Mouse (Mus musculus): ENCODE results near the gene Sft2d1.

Sft2d1 gene

GRCm38 (mm10) chr17:8310838-8311614, at the start of gene Sft2d1:
Gene Sft2d1, plus strand, starts transcription at chr17:8311102.
- DNase-seq = peak; percentile 96

GRCm38 (mm10) chr17:8264638-8265037, 46.3 kb upstream of the Sft2d1 start:
- DNase-seq = peak; percentile 60

GRCm38 (mm10) chr17:8272054-8272749, 38.7 kb upstream of the Sft2d1 start:
- no peak for DNase-seq

GRCm38 (mm10) chr17:8272951-8273350, 38.0 kb upstream of the Sft2d1 start:
- no peak for DNase-seq

DNA sequence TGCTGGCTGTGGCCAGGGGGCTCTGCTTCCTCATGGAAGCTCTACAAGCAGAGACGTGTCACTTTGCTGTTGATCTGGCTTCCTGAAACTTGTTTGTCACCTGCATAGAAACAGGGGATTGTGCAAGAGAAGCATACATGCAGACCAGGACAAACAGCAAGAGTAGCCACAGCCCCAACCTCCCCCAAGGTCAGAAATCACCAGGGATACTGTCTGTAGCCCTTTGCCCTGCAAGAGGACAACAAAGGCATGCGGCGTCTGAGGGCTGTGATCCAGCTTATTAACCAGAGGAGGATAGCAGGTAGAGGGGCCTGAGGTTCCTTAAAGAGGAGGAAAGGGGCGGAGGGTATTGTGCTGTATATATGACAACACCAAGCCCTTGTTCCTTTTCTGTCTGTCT, 34.8 kb upstream of the Sft2d1 start:
- peak; percentile 78 for DNase-seq

DNA sequence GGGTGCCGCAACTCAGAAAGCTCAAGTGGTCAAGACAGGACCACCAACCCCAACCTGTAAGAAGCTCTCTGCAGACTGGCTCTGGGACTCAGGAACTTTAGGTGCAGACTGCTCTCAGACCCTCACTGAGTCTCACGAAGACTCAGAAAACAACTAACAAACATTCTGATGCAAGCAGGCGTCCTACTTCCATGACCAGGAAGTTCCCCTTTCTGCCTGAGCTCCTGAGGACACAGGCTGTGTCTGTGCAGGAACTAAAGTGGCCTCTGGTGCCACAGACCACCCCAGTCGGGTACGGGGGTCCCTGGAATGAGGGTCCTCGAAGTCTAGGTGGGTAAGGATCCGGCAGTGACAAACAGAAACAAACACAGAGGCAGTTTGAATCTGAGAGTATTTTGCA, 34.2 kb upstream of the Sft2d1 start:
- no peak for DNase-seq

- no peak for DNase-seq
These were observed 33.6 kb upstream of the Sft2d1 start for GRCm38 (mm10) chr17:8277266-8277665.

GRCm38 (mm10) chr17:8278356-8278755, 32.5 kb upstream of the Sft2d1 start:
- DNase-seq = peak; percentile 32

DNA sequence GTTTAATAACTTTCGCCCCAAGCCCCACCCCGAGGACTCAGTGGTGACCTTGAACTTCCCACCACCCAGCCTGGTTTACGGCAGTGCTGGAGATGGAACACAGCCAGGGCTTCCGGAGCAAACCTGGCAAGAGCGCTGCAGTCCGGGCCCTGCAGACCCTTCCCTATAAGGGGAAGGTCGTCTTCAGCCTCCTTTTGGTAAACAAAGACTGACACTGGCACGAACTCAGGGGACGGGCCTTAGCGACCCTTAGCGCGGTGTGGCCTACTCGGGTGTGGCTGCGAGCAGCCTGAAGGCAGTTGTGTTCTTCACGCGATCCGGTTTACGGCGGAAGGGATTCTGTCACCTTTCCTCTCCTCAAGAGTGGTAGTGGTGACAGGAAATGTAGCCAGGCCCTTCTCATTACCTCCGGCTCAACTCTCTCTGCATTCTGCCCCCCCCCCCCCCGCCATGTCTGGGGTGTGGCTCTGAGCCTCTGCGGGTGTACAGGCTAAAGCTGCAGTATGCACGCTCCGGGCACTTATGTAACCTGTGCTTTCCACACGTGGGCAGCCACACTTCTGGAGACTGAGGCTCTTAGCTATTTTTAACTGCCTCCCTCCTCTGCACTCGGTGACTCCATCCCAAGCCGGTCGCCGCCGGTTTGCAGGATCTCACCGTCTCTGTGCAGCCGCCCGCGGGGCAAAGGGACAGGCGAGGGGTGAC, 27.9 kb upstream of the Sft2d1 start, which contains the start of gene Mpc1:
TSS of gene Mpc1 (plus strand) at position 84 of the 705 bp plus-strand sequence.
- DNase-seq = peak; percentile 97

GRCm38 (mm10) chr17:8283526-8284253, 27.2 kb upstream of the Sft2d1 start:
- DNase-seq = peak; percentile 97

GRCm38 (mm10) chr17:8284254-8284661, 26.6 kb upstream of the Sft2d1 start:
- peak; percentile 62 for DNase-seq

- DNase-seq = no peak
These were observed 25.8 kb upstream of the Sft2d1 start for GRCm38 (mm10) chr17:8285056-8285455.

DNA sequence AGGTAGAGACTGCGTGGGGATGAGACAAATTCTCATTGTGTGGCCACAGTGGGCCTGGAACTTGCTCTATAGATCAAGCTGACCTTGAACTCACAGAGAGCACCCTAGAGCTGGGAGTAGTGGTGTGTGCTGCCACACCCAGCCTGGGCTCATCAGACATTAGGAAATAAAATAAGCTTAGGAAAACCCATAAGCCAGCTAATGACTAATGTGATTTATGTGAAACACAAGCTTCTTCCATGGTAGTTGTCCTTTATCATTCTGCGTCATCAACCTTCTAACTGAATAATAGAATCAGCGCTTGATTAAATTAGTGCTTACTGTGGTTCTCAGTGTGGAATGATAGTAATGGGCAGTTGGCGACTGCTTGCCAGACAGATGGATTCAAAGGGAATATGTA, 23.9 kb upstream of the Sft2d1 start:
- no peak for DNase-seq

DNA sequence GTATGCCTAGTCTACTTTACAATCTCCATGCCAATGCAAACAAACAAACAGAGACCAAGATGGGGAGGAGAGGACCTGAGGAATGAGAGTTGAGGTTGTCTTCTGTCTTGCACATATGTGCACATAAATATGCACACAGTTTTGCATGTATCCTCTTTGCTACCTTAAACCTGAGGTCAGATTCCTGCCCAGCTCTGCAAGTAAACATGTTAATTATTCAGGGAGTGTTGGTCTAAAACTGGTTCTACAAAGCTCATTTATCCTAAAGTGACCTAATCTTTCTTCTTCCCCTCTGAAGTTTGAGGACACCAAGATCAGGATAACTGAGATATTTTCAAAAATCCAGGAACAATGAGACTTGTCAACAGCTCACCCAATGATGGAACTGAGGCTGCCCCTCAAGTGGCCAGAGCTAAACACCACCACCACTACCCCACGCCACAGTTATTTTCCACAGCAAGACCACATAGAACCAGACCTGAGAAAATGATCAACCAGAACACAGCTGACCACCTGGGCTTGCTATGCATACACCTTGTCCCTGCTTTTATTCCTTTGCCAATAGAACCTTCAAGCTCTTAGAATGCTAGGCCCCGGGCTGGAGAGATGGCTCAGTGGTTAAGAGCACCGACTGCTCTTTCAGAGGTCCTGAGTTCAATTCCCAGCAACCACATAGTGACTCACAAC, 20.8 kb upstream of the Sft2d1 start:
- peak; percentile 53 for DNase-seq

DNA sequence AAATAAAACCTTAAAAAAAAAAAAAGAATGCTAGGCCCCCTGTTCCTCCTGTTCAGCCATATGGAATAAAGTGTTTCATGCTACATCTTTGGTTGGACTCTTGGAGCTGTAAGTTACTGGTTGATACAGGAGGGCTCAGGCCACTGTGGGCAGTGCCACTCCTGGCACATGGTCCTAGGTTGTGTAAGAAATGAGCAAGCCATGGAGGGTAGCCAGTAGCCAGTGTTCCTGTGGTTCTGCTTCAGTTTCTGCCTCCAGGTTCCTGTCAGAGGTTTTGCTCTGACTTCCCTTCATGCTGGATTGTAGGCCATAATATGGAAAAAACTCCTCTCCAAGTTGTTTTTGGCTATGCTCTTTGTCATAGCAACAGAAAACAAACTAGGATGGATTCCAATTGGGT, 20.2 kb upstream of the Sft2d1 start:
- no peak for DNase-seq

- no peak for DNase-seq
These were observed 15.1 kb upstream of the Sft2d1 start for GRCm38 (mm10) chr17:8295825-8296224.

DNA sequence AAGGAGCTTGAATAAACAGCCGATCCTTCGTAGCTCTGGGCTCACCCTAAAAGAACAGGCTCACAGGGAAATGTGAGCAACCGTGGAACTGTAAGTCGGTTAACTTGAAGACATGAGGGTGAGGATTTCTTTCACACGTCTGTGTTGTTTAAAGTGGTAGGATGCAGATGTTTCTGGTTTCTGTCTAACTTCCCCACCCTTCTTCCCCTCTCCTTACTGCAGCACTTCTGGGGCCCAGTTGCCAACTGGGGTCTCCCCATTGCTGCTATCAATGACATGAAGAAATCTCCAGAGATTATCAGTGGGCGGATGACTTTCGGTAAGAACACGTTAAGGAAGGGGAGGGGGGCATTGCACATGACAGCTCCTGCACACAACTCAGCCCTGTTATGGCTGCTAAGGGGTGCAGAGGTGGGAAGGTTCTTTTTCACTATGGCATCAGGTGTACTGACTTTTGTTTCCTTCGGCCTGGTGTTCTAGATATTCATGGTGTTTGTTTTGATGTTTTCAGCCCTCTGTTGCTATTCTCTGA, 14.5 kb upstream of the Sft2d1 start:
- DNase-seq = no peak

DNA sequence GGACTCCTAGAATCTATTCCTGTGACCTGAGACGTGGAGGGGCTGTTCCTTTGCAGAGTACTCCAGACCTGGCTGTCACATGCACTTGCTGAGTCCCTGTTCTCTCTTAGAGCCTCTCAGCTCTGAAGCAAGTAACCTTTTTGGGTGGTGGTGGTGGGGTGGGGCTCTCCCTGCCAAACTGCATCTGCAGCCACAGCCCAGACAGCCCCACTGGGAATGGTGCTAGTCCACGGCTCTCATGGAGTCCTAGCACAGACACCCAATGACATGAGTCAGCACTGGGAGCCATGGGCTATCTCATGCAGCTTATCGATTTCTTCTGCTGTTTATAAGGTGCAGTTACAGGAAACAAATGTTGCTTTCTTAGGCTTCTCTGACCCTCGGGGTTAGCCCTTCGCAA, 13.2 kb upstream of the Sft2d1 start:
- no peak for DNase-seq

GRCm38 (mm10) chr17:8298281-8298680, 12.6 kb upstream of the Sft2d1 start:
- no peak for DNase-seq

- no peak for DNase-seq
These were observed 11.4 kb upstream of the Sft2d1 start for GRCm38 (mm10) chr17:8299524-8299923.

DNA sequence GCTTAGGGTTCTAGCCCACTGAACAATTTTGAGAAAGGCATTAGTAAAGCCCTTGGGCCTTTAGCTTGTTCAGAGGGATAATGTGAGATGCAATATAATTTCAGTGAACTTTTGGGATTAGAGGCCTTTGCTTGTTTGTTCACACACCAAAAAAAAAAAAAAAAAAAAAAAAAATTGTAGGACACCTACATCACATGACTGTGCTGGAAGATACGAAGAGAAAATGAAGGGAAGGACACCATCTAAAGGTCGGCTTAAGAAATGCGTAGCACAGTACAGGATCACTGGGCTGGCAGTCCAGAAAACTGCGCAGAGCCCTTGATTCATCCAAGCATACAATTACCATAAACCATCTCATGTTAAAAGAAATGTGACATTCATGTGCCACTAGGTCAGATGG, 9.4 kb upstream of the Sft2d1 start:
- DNase-seq = no peak

Data from kidney, adult 11 months (tissue).